Mouse (Mus musculus): ENCODE measurements around the gene Igf2bp3.
"Not testable (repeated sequence)": the region's sequence is repeated elsewhere in the genome, so short reads cannot be mapped to it uniquely, and the experiment has no call there.

The Igf2bp3 gene

DNA sequence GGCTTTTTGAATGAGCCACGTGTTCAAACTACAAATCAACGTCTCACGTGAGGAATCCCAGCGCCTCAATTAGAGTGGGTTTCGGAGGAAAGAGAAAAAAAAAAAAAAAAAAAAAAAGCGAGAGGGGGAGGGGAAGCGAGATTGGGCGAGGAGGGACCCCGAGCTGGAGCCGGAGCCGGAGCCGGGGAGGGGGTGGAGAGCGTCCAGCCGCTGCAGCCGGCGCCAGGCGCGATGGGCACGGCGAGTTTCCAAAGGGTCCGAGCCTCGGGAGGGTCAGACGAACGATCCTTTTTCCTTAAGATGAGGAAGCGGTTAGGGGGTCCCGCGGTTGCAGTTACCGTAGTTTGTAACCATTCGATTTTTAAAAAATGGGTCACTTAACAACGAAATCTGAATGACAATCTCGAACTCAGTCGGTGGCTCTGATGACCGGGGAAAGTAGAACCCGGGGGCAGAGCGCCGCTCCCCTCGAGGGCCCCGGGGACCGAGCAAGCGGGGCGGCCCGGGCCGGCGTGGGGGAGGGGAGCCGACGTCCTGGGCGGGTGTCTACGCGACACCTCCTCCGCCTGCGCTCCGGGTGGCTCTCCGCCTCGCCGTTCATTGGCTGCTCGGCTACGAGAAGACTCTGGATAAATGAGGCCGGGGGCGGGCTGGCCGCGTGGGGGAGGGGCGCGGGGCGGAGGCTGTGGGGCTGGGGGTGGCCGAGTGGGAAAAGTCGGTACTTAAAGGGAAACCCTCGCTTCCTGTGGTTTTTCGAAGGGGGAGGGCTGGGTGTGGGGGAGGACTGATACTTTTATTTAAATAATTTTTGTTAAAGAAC, at the start of gene Igf2bp3:
Igf2bp3 (minus strand) TSS at position 30 of the 820 bp plus-strand sequence.
- DNase-seq (ENCODE audit: extremely low read depth, low read depth): no peak

DNA sequence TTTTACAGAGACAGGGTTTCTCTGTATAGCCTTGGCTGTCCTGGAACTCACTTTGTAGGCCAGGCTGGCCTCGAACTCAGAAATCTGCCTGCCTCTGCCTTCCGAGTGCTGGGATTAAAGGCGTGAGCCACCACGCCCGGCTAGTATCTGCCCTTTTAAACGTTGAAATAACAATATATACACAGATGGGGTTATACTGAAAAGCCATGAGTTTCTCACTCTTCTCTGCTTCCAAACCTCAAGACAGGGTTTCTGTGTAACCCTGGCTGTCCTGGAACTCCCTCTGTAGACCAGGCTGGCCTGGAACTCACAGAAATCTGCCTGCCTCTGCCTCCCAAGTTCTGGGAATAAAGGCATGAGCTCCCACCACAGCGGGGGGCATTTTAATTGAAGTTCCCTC, 49.7 kb upstream of the Igf2bp3 start:
- DNase-seq (ENCODE audit: extremely low read depth, low read depth): not testable (repeated sequence)

DNA sequence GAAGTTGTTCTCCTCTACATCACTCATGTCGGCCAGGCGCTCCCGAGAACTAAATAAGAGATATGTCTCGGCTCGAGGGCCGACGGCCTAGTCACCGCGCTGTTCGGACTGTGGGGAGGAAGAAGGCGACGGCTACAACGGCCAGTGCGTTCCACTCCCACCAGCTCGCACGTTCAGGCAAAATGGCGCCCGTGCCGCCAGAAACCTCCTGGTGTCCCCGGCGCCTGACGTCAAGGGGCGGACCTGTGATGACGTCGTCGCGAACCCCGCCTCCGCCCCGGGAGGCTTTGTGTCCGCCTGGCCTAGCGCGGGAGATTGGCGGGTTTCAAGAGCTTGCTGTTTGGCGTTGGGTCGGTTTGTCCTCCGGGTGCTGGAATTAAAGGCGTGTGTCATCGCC, 49.1 kb upstream of the Igf2bp3 start, which contains the start of gene Tra2a:
Tra2a (minus strand) TSS at position 187 of the 397 bp plus-strand sequence.
- DNase-seq (ENCODE audit: extremely low read depth, low read depth): peak; percentile 76

DNA sequence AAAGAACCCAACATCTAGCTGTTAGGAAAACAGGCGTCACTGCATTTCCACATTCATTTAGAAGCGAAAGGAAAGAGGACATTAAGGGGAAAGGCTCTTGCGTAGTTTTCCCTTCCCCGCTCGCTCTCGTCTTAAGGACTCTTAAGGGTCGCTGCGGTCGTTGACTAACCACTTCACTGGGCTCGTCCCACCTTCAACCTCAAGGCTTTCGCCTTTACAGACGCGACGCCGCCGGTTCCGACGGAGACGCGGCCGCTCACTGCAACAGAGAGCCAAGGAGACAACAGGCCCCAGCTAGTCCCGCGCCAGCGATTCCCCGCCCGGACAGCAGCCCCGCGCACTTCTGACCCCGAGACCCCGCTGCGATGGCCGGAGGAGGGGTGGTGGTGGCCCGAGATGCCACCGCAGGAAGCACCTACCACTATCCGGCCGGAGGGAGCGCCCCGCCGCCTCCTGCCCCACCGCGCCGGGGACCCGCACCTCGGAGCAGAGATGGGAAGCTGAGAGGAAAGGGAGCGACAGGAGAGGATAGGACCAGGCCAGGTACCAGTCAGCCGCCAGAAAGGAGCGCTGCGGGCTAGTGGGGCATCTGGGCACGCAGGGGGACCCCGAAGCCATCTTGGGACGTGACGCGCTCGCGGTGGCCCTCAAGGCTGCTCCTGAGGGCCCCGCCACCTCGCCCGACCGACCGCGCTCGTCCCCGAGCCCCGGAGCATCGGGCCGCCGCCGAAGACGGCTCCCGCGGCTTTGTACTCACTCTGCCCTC, 48.5 kb upstream of the Igf2bp3 start:
- no peak for DNase-seq (ENCODE audit: extremely low read depth, low read depth)

DNA sequence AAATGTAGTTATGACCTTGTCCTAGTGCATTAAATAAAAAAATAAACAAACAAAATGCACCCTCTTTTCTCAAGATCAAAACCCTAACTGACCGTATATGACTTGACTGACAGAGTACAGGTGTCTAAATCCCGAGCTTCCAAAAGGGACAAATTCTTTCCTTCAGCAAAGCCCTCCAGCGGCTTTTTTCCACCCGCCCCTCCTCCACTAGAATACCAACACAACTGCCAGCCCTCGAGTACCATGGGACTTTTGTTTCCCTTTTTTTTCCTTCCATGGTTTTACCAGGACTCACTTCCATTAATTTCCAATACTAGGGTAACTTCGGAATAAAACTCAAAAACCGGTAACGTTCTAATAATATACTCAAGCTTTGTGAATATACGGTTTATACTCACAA, 47.7 kb upstream of the Igf2bp3 start:
- no peak for DNase-seq (ENCODE audit: extremely low read depth, low read depth)

DNA sequence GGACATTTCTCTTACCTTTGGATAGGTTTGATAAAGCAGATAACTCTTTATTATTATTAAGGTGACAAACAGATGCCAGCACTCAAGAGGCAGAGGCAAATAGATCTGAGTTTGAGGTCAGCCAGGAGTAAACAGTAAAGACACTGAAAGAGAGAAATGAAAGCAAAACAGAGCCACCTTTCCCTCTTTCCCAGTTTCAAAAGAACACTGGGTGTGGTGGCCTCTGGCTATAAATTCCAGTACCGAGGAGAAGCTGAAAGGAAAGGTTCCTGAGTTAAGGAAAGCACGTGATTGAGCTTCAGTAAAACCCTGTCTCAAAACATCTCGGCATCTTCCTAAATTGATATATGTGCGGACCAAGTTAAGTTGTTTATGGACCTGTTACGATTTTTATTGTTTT, 45.0 kb upstream of the Igf2bp3 start:
- DNase-seq (ENCODE audit: extremely low read depth, low read depth): no peak

DNA sequence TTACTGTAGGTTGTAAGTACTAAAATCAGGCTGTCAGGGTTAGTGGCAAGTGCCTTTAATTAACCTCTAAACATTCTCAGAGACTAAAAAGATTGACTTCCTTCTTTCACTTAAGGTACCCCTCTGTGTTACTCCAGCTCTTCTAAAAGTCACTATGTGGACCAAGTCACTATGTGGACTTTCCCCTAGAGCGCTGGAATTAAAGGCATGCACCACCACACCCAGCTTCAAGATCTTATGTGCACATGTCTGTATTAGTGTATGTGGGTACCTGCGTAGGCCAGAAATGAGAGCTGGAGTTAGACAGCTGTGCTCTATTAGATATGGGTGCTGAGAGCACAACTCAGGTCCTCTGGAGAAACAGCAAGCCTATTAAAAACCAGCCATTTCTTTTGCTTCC, 43.1 kb upstream of the Igf2bp3 start:
- DNase-seq (ENCODE audit: extremely low read depth, low read depth): no peak

DNA sequence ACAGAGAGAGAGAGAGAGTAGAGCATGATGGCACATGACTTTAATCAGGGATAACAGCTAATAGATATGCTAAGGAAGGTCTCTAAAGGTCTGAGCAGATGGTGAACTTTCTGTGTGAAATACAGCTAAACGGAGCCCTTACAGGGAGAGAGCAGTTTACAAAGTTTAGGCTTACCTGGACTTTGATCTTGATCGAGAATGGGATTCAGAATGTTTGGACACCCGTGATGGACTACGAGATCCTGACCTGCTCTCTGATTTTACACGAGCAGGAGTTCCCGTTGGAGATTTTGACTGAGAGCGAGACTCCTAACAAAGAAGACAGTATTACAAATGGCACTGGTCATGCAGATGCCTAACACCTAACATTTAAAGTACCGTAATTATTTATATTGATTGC, 37.5 kb upstream of the Igf2bp3 start:
- DNase-seq (ENCODE audit: extremely low read depth, low read depth): no peak

DNA sequence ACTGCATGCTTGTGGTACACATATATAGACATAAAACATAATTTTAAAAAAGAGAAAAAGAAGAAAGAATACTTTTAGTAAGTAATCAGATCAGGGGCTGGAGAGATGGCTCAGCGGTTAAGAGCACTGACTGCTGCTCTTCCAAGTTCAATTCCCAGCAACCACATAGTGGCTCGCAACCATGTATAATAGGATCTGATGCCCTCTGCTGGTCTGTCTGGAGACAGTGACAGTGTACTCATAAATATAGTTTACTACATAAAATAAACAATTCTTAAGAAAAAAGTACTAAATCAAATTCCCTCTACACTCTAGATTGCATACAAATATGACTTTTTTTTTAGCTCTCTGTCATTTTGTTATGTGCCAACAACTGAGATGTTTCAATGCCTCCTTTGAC, 36.4 kb upstream of the Igf2bp3 start:
- no peak for DNase-seq (ENCODE audit: extremely low read depth, low read depth)

DNA sequence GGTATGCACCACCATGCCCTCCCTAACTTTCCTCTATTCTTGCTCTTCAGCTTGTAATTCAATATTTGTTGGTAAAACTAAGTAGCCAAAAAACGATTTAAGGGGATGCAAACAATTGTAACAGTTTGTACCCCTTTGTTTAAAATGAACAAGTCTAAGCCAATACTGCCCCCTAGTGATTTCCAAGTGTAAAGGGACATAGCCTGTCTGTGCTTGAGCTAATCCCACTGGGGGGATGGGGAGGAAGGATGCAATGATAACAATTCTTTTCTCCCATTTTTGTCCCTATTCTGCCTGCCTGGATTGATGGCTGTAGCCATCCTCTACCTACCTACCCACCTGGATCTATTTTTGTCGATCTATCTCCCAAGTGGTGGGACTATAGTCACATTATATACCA, 32.5 kb upstream of the Igf2bp3 start:
- no peak for DNase-seq (ENCODE audit: extremely low read depth, low read depth)

DNA sequence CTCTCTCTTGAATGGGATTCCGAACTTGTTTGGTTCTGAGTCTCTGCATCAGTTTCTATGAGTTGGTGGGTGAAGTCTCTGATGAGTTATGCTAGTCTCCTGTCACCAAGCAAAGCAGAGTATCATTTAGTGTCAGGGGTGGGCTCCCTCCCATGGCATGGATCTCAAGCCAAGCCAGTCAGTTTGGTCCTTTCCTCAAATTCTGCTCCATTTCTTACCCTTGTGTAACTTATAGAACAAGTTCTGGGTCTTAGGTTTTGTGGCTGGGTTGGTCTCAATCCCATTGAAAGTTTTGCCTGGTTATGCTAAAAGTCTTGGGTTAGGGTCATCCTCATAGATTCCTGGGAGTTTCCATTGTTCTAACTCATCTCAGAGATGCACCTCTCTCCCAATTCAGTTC, 27.6 kb upstream of the Igf2bp3 start:
- DNase-seq (ENCODE audit: extremely low read depth, low read depth): no peak

DNA sequence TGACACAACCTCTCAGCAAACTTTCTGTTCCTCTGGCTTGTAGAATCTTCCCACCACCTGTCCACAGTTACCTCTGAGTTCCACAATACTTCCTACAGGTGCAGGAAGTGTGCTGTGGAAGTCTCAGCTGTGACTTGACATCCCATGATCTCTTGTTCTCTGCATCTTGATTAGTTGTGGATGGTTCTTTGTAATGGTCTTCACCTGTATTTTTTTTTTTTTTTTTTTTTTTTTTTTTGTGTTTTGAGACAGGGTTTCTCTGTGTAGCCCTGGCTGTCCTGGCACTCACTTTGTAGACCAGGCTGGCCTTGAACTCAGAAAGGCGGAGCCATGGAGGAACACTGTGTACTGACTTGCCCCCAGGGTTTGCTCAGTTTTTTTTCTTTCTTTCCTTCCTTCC, 26.8 kb upstream of the Igf2bp3 start:
- no peak for DNase-seq (ENCODE audit: extremely low read depth, low read depth)

DNA sequence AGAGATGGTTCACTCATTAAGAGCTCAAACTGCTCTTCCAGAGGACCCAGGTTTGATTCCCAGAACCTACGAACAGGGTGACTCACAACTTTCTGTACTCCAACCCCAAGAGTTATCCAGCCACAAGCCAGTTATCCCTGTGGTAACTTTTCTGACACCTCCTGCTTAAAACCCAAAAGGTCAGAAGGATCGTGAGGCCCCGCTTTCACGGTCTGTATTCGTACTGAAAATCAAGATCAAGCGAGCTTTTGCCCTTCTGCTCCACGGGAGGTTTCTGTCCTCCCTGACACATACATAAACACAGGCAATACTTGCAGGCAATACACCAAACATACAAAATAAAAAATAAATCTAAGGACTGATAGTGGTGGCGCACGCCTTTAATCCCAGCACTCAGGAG, 21.6 kb upstream of the Igf2bp3 start:
- DNase-seq (ENCODE audit: extremely low read depth, low read depth): peak; percentile 94

DNA sequence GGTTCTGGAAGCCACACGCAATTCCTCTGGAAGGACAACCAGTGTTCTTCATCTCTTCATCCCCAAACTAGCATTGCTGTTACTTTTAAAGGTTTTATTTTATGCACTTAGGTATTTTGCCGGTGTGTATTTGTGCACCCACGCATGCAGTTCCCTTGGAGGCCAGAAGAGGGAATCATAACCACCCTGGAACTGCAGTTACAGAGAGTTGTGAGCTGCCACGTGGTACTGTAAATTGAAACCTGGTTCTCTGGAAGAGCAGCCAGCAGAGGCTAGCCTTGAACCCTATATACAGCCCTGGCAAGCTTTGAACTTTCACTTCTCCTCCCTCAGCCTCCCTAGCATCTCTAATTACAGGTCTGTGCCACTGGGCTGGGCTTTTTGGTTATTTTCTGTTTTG, 18.6 kb upstream of the Igf2bp3 start:
- peak; percentile 50 for DNase-seq (ENCODE audit: extremely low read depth, low read depth)

DNA sequence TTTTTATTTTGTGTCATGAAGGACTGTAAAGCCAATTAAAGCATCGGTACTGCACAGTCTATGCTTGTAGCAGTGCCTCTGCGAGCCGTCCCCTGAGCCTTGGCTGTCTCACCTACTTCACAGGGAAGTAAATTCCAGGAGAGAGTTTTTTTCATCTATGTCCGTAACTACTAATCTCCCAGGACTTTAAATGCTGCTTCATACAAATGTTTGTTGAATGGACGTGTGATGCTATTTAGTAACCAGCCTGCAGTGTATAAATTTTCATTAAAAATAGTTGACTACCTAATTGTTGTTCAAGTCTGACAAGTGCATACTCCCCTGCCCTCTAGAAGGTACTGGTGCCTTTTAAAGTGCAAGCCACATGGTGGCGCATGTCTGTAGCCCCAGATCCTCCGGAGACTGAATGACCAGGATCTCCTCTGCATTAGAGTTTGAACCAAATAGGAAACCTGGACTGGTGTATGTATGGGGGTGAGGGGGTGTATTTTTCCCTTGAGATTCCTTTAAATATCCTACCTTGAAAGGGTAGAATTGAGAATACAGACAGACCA, 13.4 kb upstream of the Igf2bp3 start:
- DNase-seq (ENCODE audit: extremely low read depth, low read depth): no peak

DNA sequence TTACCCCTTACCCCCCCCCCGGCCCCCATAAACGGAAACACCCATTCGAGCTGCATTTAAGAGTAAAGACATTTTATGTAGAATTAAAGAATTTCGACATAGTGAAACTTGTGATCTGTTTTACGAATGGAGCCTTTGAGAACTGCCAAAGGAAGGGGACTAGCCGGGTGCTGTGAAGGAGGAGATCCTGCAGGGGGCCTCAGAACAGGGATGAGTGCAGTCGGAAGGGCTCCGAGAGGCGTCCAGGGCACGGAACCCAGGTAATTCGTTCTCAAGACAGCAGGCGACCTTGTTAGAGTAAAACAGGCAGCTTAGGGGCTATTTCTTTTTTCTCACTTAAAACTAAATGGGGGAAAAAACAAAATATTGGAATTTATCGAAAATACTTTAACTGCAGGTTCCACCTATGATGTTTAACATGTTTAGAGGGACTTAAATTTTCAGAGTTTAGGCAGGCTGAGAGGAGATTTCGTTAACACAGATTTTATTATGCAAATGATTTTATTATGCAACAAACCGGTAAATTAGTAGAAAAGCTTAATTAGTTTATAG, 12.5 kb upstream of the Igf2bp3 start:
- DNase-seq (ENCODE audit: extremely low read depth, low read depth): no peak

DNA sequence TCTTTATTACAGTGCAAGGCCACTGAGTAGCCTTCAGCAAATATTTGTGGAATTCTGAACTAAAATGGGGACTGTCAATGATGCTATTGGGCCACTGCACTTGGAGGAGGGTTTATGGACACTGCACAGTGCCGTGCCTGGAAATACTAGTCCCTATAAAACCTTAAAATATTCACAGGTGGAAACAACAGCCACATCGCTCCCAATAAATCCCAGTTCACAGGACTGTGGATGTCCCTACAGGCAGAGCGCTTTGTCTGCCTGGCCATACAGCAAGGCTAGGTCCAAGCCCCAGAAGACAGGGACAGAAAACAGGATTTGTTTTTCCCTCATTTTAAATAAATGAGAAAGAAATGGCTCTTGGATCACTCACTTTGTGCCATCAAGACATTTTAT, 11.0 kb upstream of the Igf2bp3 start:
- no peak for DNase-seq (ENCODE audit: extremely low read depth, low read depth)

DNA sequence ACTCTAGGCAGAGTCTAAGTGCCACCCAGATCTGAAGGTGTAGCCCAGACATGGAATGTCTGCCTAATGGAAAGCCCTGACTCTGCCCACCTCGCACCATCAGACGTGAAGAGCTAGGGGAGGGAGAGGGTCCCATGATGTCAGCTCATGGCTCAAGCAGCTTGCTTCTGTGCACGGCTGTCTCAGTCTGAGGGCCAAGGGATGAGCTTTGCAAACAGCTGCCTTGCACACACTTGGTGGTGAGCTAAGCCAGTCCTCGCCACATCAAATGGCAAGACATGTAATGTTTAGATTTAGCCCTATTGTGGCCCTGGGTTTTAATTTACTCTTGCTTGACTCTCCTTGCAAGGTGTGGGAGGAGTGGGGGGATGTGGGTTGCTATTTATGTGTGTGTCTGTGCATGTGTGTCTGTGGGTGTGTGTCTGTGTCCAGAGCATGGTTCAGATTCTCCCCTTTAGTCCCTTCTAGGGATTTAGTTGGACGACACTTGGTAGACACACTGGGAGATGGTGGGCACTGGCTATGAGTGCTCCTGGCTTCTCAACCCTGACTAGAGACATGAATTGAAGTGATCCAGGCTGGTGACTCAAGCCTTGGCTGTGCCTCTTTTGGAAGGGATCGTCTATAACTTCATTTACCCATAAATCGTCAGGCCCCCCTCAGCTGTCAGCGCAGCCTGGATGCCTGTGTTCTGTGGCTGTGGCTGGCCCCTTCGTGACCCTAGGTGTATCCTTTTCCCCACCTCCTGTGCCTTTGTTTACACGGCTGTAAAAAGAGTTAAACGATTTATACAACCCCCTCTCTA, 10.4 kb upstream of the Igf2bp3 start:
- DNase-seq (ENCODE audit: extremely low read depth, low read depth): no peak

DNA sequence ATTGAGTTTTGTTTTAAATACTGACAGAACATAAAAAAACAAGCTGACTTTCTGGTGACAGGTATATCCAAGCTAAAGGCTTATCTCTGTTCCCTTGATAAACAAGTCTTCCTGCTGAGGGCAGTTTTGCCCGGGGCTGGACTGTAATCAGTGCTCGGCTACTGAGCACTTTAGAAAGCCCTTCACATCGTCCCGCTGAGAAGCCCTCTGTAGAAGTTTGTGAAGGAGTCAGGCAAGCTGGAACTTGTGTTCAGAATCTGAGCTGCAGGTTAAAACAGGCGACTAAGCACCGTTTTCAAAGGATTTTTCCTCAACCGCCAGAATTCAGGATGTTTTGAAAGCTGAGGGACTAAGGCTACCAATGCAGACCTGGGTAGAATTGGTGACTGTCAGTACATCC, 7.1 kb upstream of the Igf2bp3 start:
- DNase-seq (ENCODE audit: extremely low read depth, low read depth): no peak

DNA sequence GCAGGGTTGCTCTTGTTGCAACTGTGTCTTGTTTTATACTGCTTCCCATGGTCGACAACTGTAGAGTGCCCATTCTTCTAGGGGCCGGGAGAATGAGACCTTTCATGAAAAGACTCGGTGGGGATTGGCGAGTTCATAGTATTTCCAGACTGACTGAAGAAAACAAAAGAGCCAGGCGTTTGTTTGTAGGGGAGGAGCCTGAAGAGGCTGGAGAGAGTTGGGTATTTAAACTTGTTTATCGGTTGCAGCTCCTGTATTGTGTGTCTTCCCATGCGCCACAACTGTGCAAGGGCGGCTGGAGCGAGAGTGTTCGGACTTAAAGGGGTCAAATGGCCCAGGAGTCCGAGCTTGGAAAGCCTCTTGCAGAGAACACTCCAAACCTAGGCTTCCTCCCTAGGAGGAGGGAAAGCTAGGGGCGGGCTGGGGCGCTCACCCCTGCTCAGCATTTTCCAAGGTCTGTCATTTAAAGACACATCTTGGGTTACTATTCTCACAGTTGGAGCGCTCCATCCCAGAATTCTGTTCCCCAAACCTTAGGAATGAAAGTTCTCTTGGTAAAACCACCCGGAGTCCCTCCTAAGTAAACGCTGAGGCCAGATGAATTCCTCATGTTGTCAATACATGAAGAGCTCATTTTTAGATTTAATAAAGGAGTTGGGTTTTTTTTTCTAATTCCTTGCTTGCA, 5.3 kb upstream of the Igf2bp3 start:
- DNase-seq (ENCODE audit: extremely low read depth, low read depth): no peak
